Mouse (Mus musculus) lung, postnatal 0 days (tissue): ENCODE data around the gene Dcaf5. TPM values are rescaled to one million over a fixed set of nuclear protein-coding genes. Genes with fewer than 3 reads are reported as not detected.

ENCODE experiments used
- ATAC-seq: fragments of 200-750 bp; cut with Nextera tagmentation; 2 replicates; pipeline ENCODE4 v1.8.0; 2017; ENCODE audit warnings: moderate library complexity
- DNase-seq: peaks from one replicate; pipeline ENCODE4 v3.0.0-alpha.2; 2016; ENCODE audit warnings: low spot score
- H3K27ac ChIP-seq: fragments of 300-500 bp; sonication (generic); 2 replicates; pipeline ENCODE4 v1.5.1; 2014; ENCODE audit warnings: antibody characterized with exemption, mild to moderate bottlenecking, low read length, mixed read lengths
- H3K27me3 ChIP-seq: fragments of 300-500 bp; sonication (generic); replicated peaks from 2 replicates; pipeline ENCODE4 v1.6.1; 2014; ENCODE audit warnings: low read length, mixed read lengths; ENCODE audit not compliant: insufficient read depth
- H3K36me3 ChIP-seq: fragments of 300-500 bp; sonication (generic); 2 replicates; pipeline ENCODE4 v1.6.1; 2014; ENCODE audit warnings: low read length, mixed read lengths; ENCODE audit not compliant: insufficient read depth
- H3K4me1 ChIP-seq: fragments of 300-500 bp; sonication (generic); 2 replicates; pipeline ENCODE4 v1.6.1; 2014; ENCODE audit warnings: antibody characterized with exemption, low read depth, low read length, mixed read lengths; ENCODE audit not compliant: insufficient read depth
- H3K4me2 ChIP-seq: fragments of 300-500 bp; sonication (generic); replicated peaks from 2 replicates; pipeline ENCODE4 v1.6.1; 2014; ENCODE audit warnings: low read depth, mild to moderate bottlenecking, low read length, moderate library complexity, mixed read lengths
- H3K4me3 ChIP-seq: fragments of 300-500 bp; sonication (generic); 2 replicates; pipeline ENCODE4 v1.5.1; 2014; ENCODE audit warnings: low read depth, low read length
- H3K9ac ChIP-seq: fragments of 300-500 bp; sonication (generic); replicated peaks from 2 replicates; pipeline ENCODE4 v1.6.1; 2014; ENCODE audit warnings: low read depth, mild to moderate bottlenecking
- H3K9me3 ChIP-seq: fragments of 300-500 bp; sonication (generic); 2 replicates; pipeline ENCODE4 v1.6.1; 2016; ENCODE audit warnings: low read length, mixed read lengths
- CTCF ChIP-seq: IDR thresholded peaks from 2 replicates; pipeline ENCODE4 v1.5.1; 2016; ENCODE audit warnings: antibody characterized with exemption, mild to moderate bottlenecking
- EP300 ChIP-seq: IDR thresholded peaks from 2 replicates; pipeline ENCODE4 v1.6.1; 2016; ENCODE audit warnings: antibody characterized with exemption, mild to moderate bottlenecking, control low read depth
- WGBS: fragments of 180-500 bp; shearing (Covaris S2); extraction: QIAGEN DNeasy Blood & Tissue Kit; methylation state at CpG from one replicate; pipeline ENCODE4 v1.1.7; 2014; 5-methylcytosine and 5-hydroxymethylcytosine counted together
- polyA plus RNA-seq: library from polyadenylated mRNA; unstranded; fragments of >200 nt; fragmentation: Nextera tagmentation; extraction: Ambion mirVana; gene quantifications from 2 replicates; pipeline ENCODE4 v1.2.1, GENCODE M21; 2015

Gene Dcaf5
- polyA plus RNA-seq, 1 experiment from 2014 or later: 8.3 TPM

DNA sequence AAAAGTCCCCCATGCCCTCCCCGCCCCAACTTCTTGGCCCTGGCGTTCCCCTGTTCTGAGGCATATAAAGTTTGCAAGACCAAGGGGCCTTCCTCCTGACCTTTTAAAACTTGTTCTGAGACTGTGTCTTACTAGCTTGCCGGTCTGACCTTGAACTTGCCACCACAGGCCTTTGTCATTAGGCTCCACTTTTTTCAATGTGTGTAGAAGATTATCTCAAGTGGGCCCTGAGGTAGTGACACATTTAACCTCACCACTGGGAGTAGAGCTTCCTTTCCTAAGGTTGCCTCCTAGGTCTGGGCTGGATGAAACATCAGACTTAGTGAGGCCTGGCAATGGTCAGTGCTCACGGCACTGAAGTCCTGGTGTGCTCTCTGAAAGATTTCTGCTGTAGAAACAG, 69.2 kb downstream of the Dcaf5 start:
- H3K27me3 ChIP-seq: no peaks in the 10 kb centered on the region
- no peak overlapping the region for H3K4me2 ChIP-seq
- DNase-seq: no peak
- H3K27ac ChIP-seq: no peak overlapping the region
- no peak overlapping the region for H3K4me3 ChIP-seq
- peaks cover 7% of the 10 kb centered on the region; the same call in 1 of the 2 replicates for H3K4me1 ChIP-seq
- 72% methylated on average over 4 of the region's 4 CpGs for WGBS
- H3K9me3 ChIP-seq: no peaks in the 10 kb centered on the region
- TF ChIP-seq EP300: no peak
- H3K9ac ChIP-seq: no peak overlapping the region
- peaks cover 2% of the 10 kb centered on the region; the same call in 1 of the 2 replicates for H3K36me3 ChIP-seq
- ATAC-seq: no peak

- H3K27me3 ChIP-seq: no peaks in the 10 kb centered on the region
- 18% methylated on average over 3 of the region's 3 CpGs for whole genome bisulfite sequencing
- peak overlapping the region; percentile 83 for H3K27ac ChIP-seq
- peak; percentile 83 for DNase-seq
- no peaks in the 10 kb centered on the region for H3K9me3 ChIP-seq
- ATAC-seq: peak; percentile 85
- H3K4me2 ChIP-seq: peak overlapping the region; percentile 3; the same call in 1 of the 2 replicates
- peaks cover 7% of the 10 kb centered on the region; the same call in 1 of the 2 replicates for H3K4me1 ChIP-seq
- no peak for TF ChIP-seq CTCF
- TF ChIP-seq EP300: peak; percentile 80; the same call in 1 of the 2 replicates
- H3K36me3 ChIP-seq: peaks cover 2% of the 10 kb centered on the region; the same call in 1 of the 2 replicates
- no peak overlapping the region for H3K9ac ChIP-seq
- H3K4me3 ChIP-seq: no peak overlapping the region
Measured at GRCm38 (mm10) chr12:80366004-80366480, 70.4 kb downstream of the Dcaf5 start.

DNA sequence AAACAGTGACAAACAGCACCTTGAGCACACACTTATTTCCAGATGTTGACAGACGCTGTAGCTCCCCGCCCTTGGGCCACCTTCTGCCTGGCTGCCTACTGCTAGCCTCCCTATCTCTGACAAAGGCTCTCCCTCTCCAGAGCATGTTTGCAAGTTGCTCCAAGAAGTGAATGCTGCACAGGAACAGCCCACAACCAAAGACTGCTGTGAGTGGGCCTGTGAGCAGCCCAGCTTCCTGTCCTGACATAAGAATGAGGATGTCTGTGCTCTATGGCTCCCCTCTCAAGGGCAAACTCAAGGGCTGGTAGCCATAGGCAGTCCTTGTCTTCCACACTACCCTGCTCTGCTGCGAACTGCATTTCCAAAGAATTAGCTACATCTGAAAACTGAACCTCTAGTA, 71.1 kb downstream of the Dcaf5 start:
- Histone ChIP-seq H3K4me3 (no peak overlapping the region), H3K36me3 (peaks cover 2% of the 10 kb centered on the region; the same call in 1 of the 2 replicates), H3K27ac (peak overlapping the region; percentile 83), H3K9ac (no peak overlapping the region), H3K9me3 (no peaks in the 10 kb centered on the region), H3K27me3 (no peaks in the 10 kb centered on the region), H3K4me1 (peaks cover 7% of the 10 kb centered on the region; the same call in 1 of the 2 replicates), H3K4me2 (peak overlapping the region; percentile 3; the same call in 1 of the 2 replicates)
- ATAC-seq: no peak
- WGBS: 66% methylated on average over 3 of the region's 3 CpGs
- TF ChIP-seq CTCF: no peak
- TF ChIP-seq EP300: no peak
- no peak for DNase-seq

GRCm38 (mm10) chr12:80361655-80362054, 74.7 kb downstream of the Dcaf5 start:
- peaks cover 7% of the 10 kb centered on the region; the same call in 1 of the 2 replicates for H3K4me1 ChIP-seq
- DNase-seq (peak; percentile 8), ATAC-seq (no peak)
- no peaks in the 10 kb centered on the region for H3K36me3 ChIP-seq
- H3K9ac ChIP-seq: no peak overlapping the region
- H3K4me3 ChIP-seq: no peak overlapping the region
- no peaks in the 10 kb centered on the region for H3K27me3 ChIP-seq
- H3K4me2 ChIP-seq: no peak overlapping the region
- H3K9me3 ChIP-seq: no peaks in the 10 kb centered on the region
- 55% methylated on average over 1 of the region's 1 CpGs for WGBS
- no peak overlapping the region for H3K27ac ChIP-seq
- TF ChIP-seq EP300 (no peak), CTCF (no peak)

DNA sequence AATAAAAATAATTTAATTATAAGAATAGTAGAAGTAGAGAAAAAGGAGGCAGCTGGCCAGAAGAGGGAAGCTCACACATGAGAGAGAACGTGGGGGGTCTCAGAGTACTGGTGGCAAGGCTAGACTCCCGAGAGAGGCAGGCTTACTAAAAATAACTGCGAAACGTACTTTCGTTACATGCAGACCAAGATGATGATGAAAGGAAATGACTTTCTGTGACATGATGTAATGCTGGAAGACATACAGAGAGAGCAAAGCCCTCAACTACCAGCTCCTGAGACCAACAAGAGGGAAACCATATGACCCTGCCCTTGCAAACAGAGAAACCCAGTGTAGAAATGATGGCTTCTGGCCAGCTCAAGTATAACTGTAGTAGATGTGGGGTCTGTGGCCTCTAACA, 76.1 kb downstream of the Dcaf5 start:
- H3K4me1 ChIP-seq: peaks cover 3% of the 10 kb centered on the region; the same call in 1 of the 2 replicates
- no peak overlapping the region for H3K9ac ChIP-seq
- ATAC-seq: peak; percentile 32; the same call in 1 of the 2 replicates
- peak; percentile 64 for DNase-seq
- H3K4me2 ChIP-seq: no peak overlapping the region
- no peak overlapping the region for H3K4me3 ChIP-seq
- H3K27me3 ChIP-seq: no peaks in the 10 kb centered on the region
- H3K27ac ChIP-seq: no peak overlapping the region
- no peaks in the 10 kb centered on the region for H3K9me3 ChIP-seq
- TF ChIP-seq EP300 (no peak), CTCF (no peak)
- 31% methylated on average over 5 of the region's 5 CpGs for WGBS
- H3K36me3 ChIP-seq: no peaks in the 10 kb centered on the region

- Histone ChIP-seq H3K4me3 (no peak overlapping the region), H3K4me1 (peaks cover 9% of the 10 kb centered on the region; the same call in 1 of the 2 replicates), H3K4me2 (no peak overlapping the region), H3K36me3 (peaks cover 13% of the 10 kb centered on the region; the same call in 1 of the 2 replicates), H3K9me3 (no peaks in the 10 kb centered on the region), H3K27me3 (no peaks in the 10 kb centered on the region), H3K27ac (peak overlapping the region; percentile 73), H3K9ac (no peak overlapping the region)
- TF ChIP-seq EP300 (peak; percentile 99), CTCF (no peak)
- 24% methylated on average over 6 of the region's 6 CpGs for WGBS
- peak; percentile 96 for ATAC-seq
- DNase-seq: peak; percentile 93
Measured at GRCm38 (mm10) chr12:80344777-80345231, 91.6 kb downstream of the Dcaf5 start.
